Mouse (Mus musculus) ES-Bruce4 (cell line): Measurements from ENCODE around the gene Gm38100.

Experiments used
- CTCF ChIP-seq: IDR thresholded peaks from one replicate; pipeline ENCODE4 v1.8.1; 2011; ENCODE audit warnings: low read depth, low read length
- EP300 ChIP-seq: IDR thresholded peaks from 2 replicates; pipeline ENCODE4 v1.6.1; 2011; ENCODE audit warnings: low read depth, low read length; ENCODE audit not compliant: insufficient read depth
- POLR2A ChIP-seq: IDR thresholded peaks from one replicate; pipeline ENCODE4 v1.8.1; 2011; ENCODE audit warnings: low read length; ENCODE audit not compliant: insufficient read depth

GRCm38 (mm10) chr1:175893726-175894125 is 26.4 kb upstream of the Gm38100 start:
- TF ChIP-seq EP300 (no peak), POLR2A (no peak), CTCF (no peak)
